Mouse (Mus musculus) bone marrow macrophage, adult 2 months (primary cell): ENCODE results near the gene Cdc14a.

ENCODE experiments used
- CTCF ChIP-seq: IDR thresholded peaks from 2 replicates; pipeline ENCODE4 v1.5.1; 2012; ENCODE audit warnings: low read depth, mild to moderate bottlenecking, low read length, moderate library complexity
- POLR2A ChIP-seq: IDR thresholded peaks from 2 replicates; pipeline ENCODE4 v1.6.1; 2012; ENCODE audit warnings: mild to moderate bottlenecking, low read depth, low read length, borderline replicate concordance

GRCm38 (mm10) chr3:116374486-116374885 is 49.3 kb downstream of the Cdc14a start:
- TF ChIP-seq CTCF (no peak), POLR2A (no peak)
